Mouse (Mus musculus): Measurements from ENCODE around the gene Mgst3. TPM values are rescaled to one million over a fixed set of nuclear protein-coding genes. Genes with fewer than 3 reads are reported as not detected.

Mgst3 gene
- total RNA-seq, 1 experiment, result 34.4 TPM

GRCm38 (mm10) chr1:167337463-167338095, 56.1 kb downstream of the Mgst3 start:
- DNase-seq (ENCODE audit: low read depth, low spot score), result peak; percentile 92
- in situ Hi-C loops (cut with MboI; ENCODE audit: low sequenced_read_pairs in 2 of 2, unreplicated experiment in 2 of 2), result loop anchor here (5.0 to 10.0 kb wide), 2 partner anchors 113 to 115 kb away; no protein-coding TSS in a partner anchor

GRCm38 (mm10) chr1:167336398-167336797, 57.2 kb downstream of the Mgst3 start:
- in situ Hi-C loops (cut with MboI; ENCODE audit: low sequenced_read_pairs in 2 of 2, unreplicated experiment in 2 of 2), result loop anchor here (5.0 to 10.0 kb wide), 2 partner anchors 112 to 114 kb away; no protein-coding TSS in a partner anchor
- TF ChIP-seq CHD2 (IDR thresholded peaks at IDR 0.05; ENCODE audit: low read depth, low read length) (no peak), HCFC1 (IDR thresholded peaks at IDR 0.05; ENCODE audit: borderline replicate concordance, insufficient read depth, low read length) (no peak)
- H3K9ac ChIP-seq (ENCODE audit: insufficient read depth, low read depth, low read length, poor library complexity, severe bottlenecking), result no peak overlapping the region
- no peaks in the 10 kb centered on the region for H3K4me1 ChIP-seq (ENCODE audit: control insufficient read depth in 2 of 2, insufficient read depth in 2 of 2, low read length in 2 of 2, poor library complexity in 1 of 2)
- H3K4me3 ChIP-seq (ENCODE audit: insufficient read depth in 1 of 2, low read depth in 1 of 2, low read length in 2 of 2, poor library complexity in 1 of 2, severe bottlenecking in 1 of 2), result no peak overlapping the region
- H3K9me3 ChIP-seq (ENCODE audit: control insufficient read depth, insufficient read depth, low read depth, low read length), result no peaks in the 10 kb centered on the region
- no peak for DNase-seq (ENCODE audit: low read depth, low spot score)
- H3K36me3 ChIP-seq (ENCODE audit: control insufficient read depth, insufficient read depth, low read length, poor library complexity, severe bottlenecking), result peaks cover 4% of the 10 kb centered on the region; the same call in 1 of the 2 replicates
- no peak overlapping the region for H3K27ac ChIP-seq (ENCODE audit: insufficient read depth, low read depth, low read length, poor library complexity, severe bottlenecking)

More at GRCm38 (mm10) chr1:167337463-167338095, 56.1 kb downstream of the Mgst3 start:
- no peaks in the 10 kb centered on the region for H3K4me1 ChIP-seq (ENCODE audit: control insufficient read depth in 2 of 2, insufficient read depth in 2 of 2, low read length in 2 of 2, poor library complexity in 1 of 2)
- H3K27ac ChIP-seq (ENCODE audit: insufficient read depth, low read depth, low read length, poor library complexity, severe bottlenecking), result no peak overlapping the region
- no peaks in the 10 kb centered on the region for H3K9me3 ChIP-seq (ENCODE audit: control insufficient read depth, insufficient read depth, low read depth, low read length)
- H3K4me3 ChIP-seq (ENCODE audit: insufficient read depth in 1 of 2, low read depth in 1 of 2, low read length in 2 of 2, poor library complexity in 1 of 2, severe bottlenecking in 1 of 2), result no peak overlapping the region
- TF ChIP-seq CHD2 (IDR thresholded peaks at IDR 0.05; ENCODE audit: low read depth, low read length) (no peak), ZC3H11A (IDR thresholded peaks at IDR 0.05; ENCODE audit: borderline replicate concordance, low read depth, low read length) (peak; percentile 42; the same call in 1 of the 2 replicates)
- peaks cover 3% of the 10 kb centered on the region; the same call in 1 of the 2 replicates for H3K36me3 ChIP-seq (ENCODE audit: control insufficient read depth, insufficient read depth, low read length, poor library complexity, severe bottlenecking)
- H3K9ac ChIP-seq (ENCODE audit: insufficient read depth, low read depth, low read length, poor library complexity, severe bottlenecking), result no peak overlapping the region

GRCm38 (mm10) chr1:167331106-167331505, 62.5 kb downstream of the Mgst3 start:
- H3K9me3 ChIP-seq (ENCODE audit: control insufficient read depth, insufficient read depth, low read depth, low read length), result no peaks in the 10 kb centered on the region
- no peak overlapping the region for H3K4me3 ChIP-seq (ENCODE audit: insufficient read depth in 1 of 2, low read depth in 1 of 2, low read length in 2 of 2, poor library complexity in 1 of 2, severe bottlenecking in 1 of 2)
- in situ Hi-C loops (cut with MboI; ENCODE audit: low sequenced_read_pairs in 2 of 2, unreplicated experiment in 2 of 2), result loop anchor here in 1 of 2 experiments (10.0 kb wide), 1 partner anchor 106 kb away; no protein-coding TSS in a partner anchor
- no peak for TF ChIP-seq HCFC1 (IDR thresholded peaks at IDR 0.05; ENCODE audit: borderline replicate concordance, insufficient read depth, low read length)
- TF ChIP-seq ZNF384 (IDR thresholded peaks at IDR 0.05; ENCODE audit: low read depth, low read length), result no peak
- TF ChIP-seq MAFK (IDR thresholded peaks at IDR 0.05; ENCODE audit: insufficient read depth, low read depth, low read length), result no peak
- TF ChIP-seq CHD2 (IDR thresholded peaks at IDR 0.05; ENCODE audit: low read depth, low read length), result no peak
- TF ChIP-seq ZC3H11A (IDR thresholded peaks at IDR 0.05; ENCODE audit: borderline replicate concordance, low read depth, low read length), result no peak
- no peak overlapping the region for H3K27ac ChIP-seq (ENCODE audit: insufficient read depth, low read depth, low read length, poor library complexity, severe bottlenecking)
- H3K4me1 ChIP-seq (ENCODE audit: control insufficient read depth in 2 of 2, insufficient read depth in 2 of 2, low read length in 2 of 2, poor library complexity in 1 of 2), result no peaks in the 10 kb centered on the region
- no peak overlapping the region for H3K9ac ChIP-seq (ENCODE audit: insufficient read depth, low read depth, low read length, poor library complexity, severe bottlenecking)
- no peak for DNase-seq (ENCODE audit: low read depth, low spot score)
- H3K36me3 ChIP-seq (ENCODE audit: control insufficient read depth, insufficient read depth, low read length, poor library complexity, severe bottlenecking), result peaks cover 15% of the 10 kb centered on the region

GRCm38 (mm10) chr1:167328776-167329175, 64.9 kb downstream of the Mgst3 start:
- TF ChIP-seq ZC3H11A (IDR thresholded peaks at IDR 0.05; ENCODE audit: borderline replicate concordance, low read depth, low read length) (no peak), MAFK (IDR thresholded peaks at IDR 0.05; ENCODE audit: insufficient read depth, low read depth, low read length) (no peak), HCFC1 (IDR thresholded peaks at IDR 0.05; ENCODE audit: borderline replicate concordance, insufficient read depth, low read length) (no peak), CHD2 (IDR thresholded peaks at IDR 0.05; ENCODE audit: low read depth, low read length) (no peak), ZNF384 (IDR thresholded peaks at IDR 0.05; ENCODE audit: low read depth, low read length) (no peak)
- no peak overlapping the region for H3K27ac ChIP-seq (ENCODE audit: insufficient read depth, low read depth, low read length, poor library complexity, severe bottlenecking)
- no peak for DNase-seq (ENCODE audit: low read depth, low spot score)
- no peak overlapping the region for H3K4me3 ChIP-seq (ENCODE audit: insufficient read depth in 1 of 2, low read depth in 1 of 2, low read length in 2 of 2, poor library complexity in 1 of 2, severe bottlenecking in 1 of 2)
- H3K36me3 ChIP-seq (ENCODE audit: control insufficient read depth, insufficient read depth, low read length, poor library complexity, severe bottlenecking), result peaks cover 19% of the 10 kb centered on the region
- no peaks in the 10 kb centered on the region for H3K9me3 ChIP-seq (ENCODE audit: control insufficient read depth, insufficient read depth, low read depth, low read length)
- no peaks in the 10 kb centered on the region for H3K4me1 ChIP-seq (ENCODE audit: control insufficient read depth in 2 of 2, insufficient read depth in 2 of 2, low read length in 2 of 2, poor library complexity in 1 of 2)
- in situ Hi-C loops (cut with MboI; ENCODE audit: low sequenced_read_pairs in 2 of 2, unreplicated experiment in 2 of 2), result no loop called here
- no peak overlapping the region for H3K9ac ChIP-seq (ENCODE audit: insufficient read depth, low read depth, low read length, poor library complexity, severe bottlenecking)

Other genes starting within 250 kb of the Mgst3 start
- gene Uck2, start 108.5 kb downstream of the Mgst3 start, total RNA-seq (2012; rRNA removed), result 152 and 158 TPM in 2 replicates
- 155 and 156 TPM in 2 replicates for gene Tmco1, start 85.5 kb downstream of the Mgst3 start, total RNA-seq (2012; rRNA removed)
- gene Aldh9a1, start 43.9 kb downstream of the Mgst3 start, total RNA-seq (2012; rRNA removed), result 26.8 and 33.0 TPM in 2 replicates
- not detected in 2 replicates for gene Lrrc52, start 72.9 kb upstream of the Mgst3 start, total RNA-seq (2012; rRNA removed)
- gene Rxrg, start 204.5 kb upstream of the Mgst3 start, total RNA-seq (2012; rRNA removed), result 0.45 and 0.90 TPM in 2 replicates